Mouse (Mus musculus): ENCODE data around the gene Tmem52b. TPM values are rescaled to one million over a fixed set of nuclear protein-coding genes. Genes with fewer than 3 reads are reported as not detected.

Gene Tmem52b
- polyA plus RNA-seq, 1 experiment = not detected

GRCm38 (mm10) chr6:129557298-129558023, 45.1 kb downstream of the Tmem52b start:
- TF ChIP-seq CTCF (IDR thresholded peaks at IDR 0.05; ENCODE audit: borderline replicate concordance, extremely low read depth, insufficient read depth, insufficient read length) (no peak), POLR2A (IDR thresholded peaks at IDR 0.05; ENCODE audit: borderline replicate concordance, extremely low read depth, insufficient read depth, insufficient read length, poor library complexity, severe bottlenecking) (no peak)
- peak; percentile 64 for DNase-seq (ENCODE audit: low read depth)

- peak; percentile 87 for DNase-seq (ENCODE audit: low read depth)
- TF ChIP-seq CTCF (IDR thresholded peaks at IDR 0.05; ENCODE audit: borderline replicate concordance, extremely low read depth, insufficient read depth, insufficient read length) = peak; percentile 90
- no peak for TF ChIP-seq POLR2A (IDR thresholded peaks at IDR 0.05; ENCODE audit: borderline replicate concordance, extremely low read depth, insufficient read depth, insufficient read length, poor library complexity, severe bottlenecking)
These were observed 46.7 kb downstream of the Tmem52b start for GRCm38 (mm10) chr6:129558946-129559640.

- TF ChIP-seq POLR2A (IDR thresholded peaks at IDR 0.05; ENCODE audit: borderline replicate concordance, extremely low read depth, insufficient read depth, insufficient read length, poor library complexity, severe bottlenecking) (no peak), CTCF (IDR thresholded peaks at IDR 0.05; ENCODE audit: borderline replicate concordance, extremely low read depth, insufficient read depth, insufficient read length) (no peak)
- DNase-seq (ENCODE audit: low read depth) = no peak
These were observed 47.3 kb downstream of the Tmem52b start for GRCm38 (mm10) chr6:129559641-129560027.

- TF ChIP-seq CTCF (IDR thresholded peaks at IDR 0.05; ENCODE audit: borderline replicate concordance, extremely low read depth, insufficient read depth, insufficient read length) = no peak
- TF ChIP-seq POLR2A (IDR thresholded peaks at IDR 0.05; ENCODE audit: borderline replicate concordance, extremely low read depth, insufficient read depth, insufficient read length, poor library complexity, severe bottlenecking) = no peak
- DNase-seq (ENCODE audit: low read depth) = no peak
These were observed 52.9 kb downstream of the Tmem52b start for GRCm38 (mm10) chr6:129565257-129565656.

Other genes starting within 250 kb of the Tmem52b start
- not detected in 2 replicates for gene Cd69, start 237.1 kb upstream of the Tmem52b start, polyA plus RNA-seq (2012; rRNA removed)
- not detected in 2 replicates for gene 4922502D21Rik, start 180.8 kb upstream of the Tmem52b start, polyA plus RNA-seq (2012; rRNA removed)
- gene Clec12a, start 169.9 kb upstream of the Tmem52b start, polyA plus RNA-seq (2012; rRNA removed) = 0.14 and 0.23 TPM in 2 replicates
- gene Clec12b, start 126.7 kb upstream of the Tmem52b start, polyA plus RNA-seq (2012; rRNA removed) = 0.08 and 0.15 TPM in 2 replicates
- gene Clec1b, start 115.3 kb upstream of the Tmem52b start, polyA plus RNA-seq (2012; rRNA removed) = 0.82 and 1.9 TPM in 2 replicates
- 0.28 and 0.33 TPM in 2 replicates for gene Clec9a, start 103.7 kb upstream of the Tmem52b start, polyA plus RNA-seq (2012; rRNA removed)
- gene Clec1a, start 60.6 kb upstream of the Tmem52b start, polyA plus RNA-seq (2012; rRNA removed) = 0.49 and 0.72 TPM in 2 replicates
- not detected in 2 replicates for gene Olr1, start 5.4 kb upstream of the Tmem52b start, polyA plus RNA-seq (2012; rRNA removed)
- 151 and 161 TPM in 2 replicates for gene Gabarapl1, start 20.6 kb downstream of the Tmem52b start, polyA plus RNA-seq (2012; rRNA removed)
- gene Klre1, start 65.3 kb downstream of the Tmem52b start, polyA plus RNA-seq (2012; rRNA removed) = 0.08 and 0.11 TPM in 2 replicates
- gene Klrd1, start 79.2 kb downstream of the Tmem52b start, polyA plus RNA-seq (2012; rRNA removed) = 0.18 TPM in 1 of 2 replicates, not detected in the other
- gene Klrk1, start 111.3 kb downstream of the Tmem52b start, polyA plus RNA-seq (2012; rRNA removed) = 0.01 TPM in 1 of 2 replicates, not detected in the other
- gene Klrc3, start 130.8 kb downstream of the Tmem52b start, polyA plus RNA-seq (2012; rRNA removed) = not detected in 2 replicates
- gene Klrc2, start 148.1 kb downstream of the Tmem52b start, polyA plus RNA-seq (2012; rRNA removed) = not detected in 2 replicates
- gene Klrc1, start 166.4 kb downstream of the Tmem52b start, polyA plus RNA-seq (2012; rRNA removed) = not detected in 2 replicates
- not detected in 2 replicates for gene Klri1, start 204.6 kb downstream of the Tmem52b start, polyA plus RNA-seq (2012; rRNA removed)
- gene Klri2, start 227.9 kb downstream of the Tmem52b start, polyA plus RNA-seq (2012; rRNA removed) = not detected in 2 replicates